ENCODE assay signal across 8 mouse cellular contexts in genomic region chr11:101190913-101191907, GRCm38 (mm10). TPM values are rescaled to one million over a fixed set of nuclear protein-coding genes. Genes with fewer than 3 reads are reported as not detected.
DNase-seq lines count a peak whose midpoint lies in the region; ATAC-seq and TF ChIP-seq lines count a peak whose summit lies in the region.

No protein-coding gene starts in this region.

- H3K36me3 ChIP-seq in kidney, embryonic 15.5 days, result peaks cover 47% of the 10 kb centered on the region
- peaks cover 21% of the 10 kb centered on the region for H3K36me3 ChIP-seq in heart, postnatal 0 days (replicated peaks; ENCODE audit: control insufficient read depth, insufficient read depth, low read length)
- H3K36me3 ChIP-seq in midbrain, embryonic 12.5 days, result 0 out of 2 replicates have a peak, but pooled peaks cover under 1% of the 10 kb centered on the region

- no peak for TF ChIP-seq EP300 in heart, postnatal 0 days (IDR thresholded peaks at IDR 0.05; ENCODE audit: low read depth)

- no peak for DNase-seq in kidney, adult 9 months
- DNase-seq in cerebellum, adult 2 months, result peak; percentile 62
- DNase-seq in heart, postnatal 0 days (ENCODE audit: low spot score), result no peak
- no peak for DNase-seq in gastrocnemius, adult 18-20 months (ENCODE audit: low spot score)
- DNase-seq in urinary bladder, postnatal 25 days (ENCODE audit: low spot score), result no peak
- DNase-seq in layer of hippocampus, postnatal 10 days (ENCODE audit: low spot score in 2 of 2), result no peak

- H3K9me3 ChIP-seq in kidney, embryonic 15.5 days (replicated peaks), result no peaks in the 10 kb centered on the region
- no peaks in the 10 kb centered on the region for H3K9me3 ChIP-seq in heart, postnatal 0 days (replicated peaks; ENCODE audit: control insufficient read depth, low read length)
- no peaks in the 10 kb centered on the region for H3K9me3 ChIP-seq in midbrain, embryonic 12.5 days

- TF ChIP-seq POLR2A in cerebellum, adult 2 months (IDR thresholded peaks at IDR 0.05; ENCODE audit: borderline replicate concordance, insufficient read depth, low read length), result peak; percentile 44; the same call in 1 of the 2 replicates

- H3K9ac ChIP-seq in kidney, embryonic 15.5 days, result no peak overlapping the region
- H3K9ac ChIP-seq in heart, postnatal 0 days (replicated peaks; ENCODE audit: low read depth, low read length), result no peak overlapping the region
- H3K9ac ChIP-seq in midbrain, embryonic 12.5 days (replicated peaks), result no peak overlapping the region

- peaks cover 49% of the 10 kb centered on the region for H3K4me1 ChIP-seq in kidney, embryonic 15.5 days
- H3K4me1 ChIP-seq in cerebellum, adult 2 months (ENCODE audit: control insufficient read depth, insufficient read depth, low read length), result peaks cover 70% of the 10 kb centered on the region
- H3K4me1 ChIP-seq in heart, postnatal 0 days (ENCODE audit: control insufficient read depth, insufficient read depth), result peaks cover 32% of the 10 kb centered on the region
- H3K4me1 ChIP-seq in midbrain, embryonic 12.5 days, result peaks cover 18% of the 10 kb centered on the region

- no peaks in the 10 kb centered on the region for H3K27me3 ChIP-seq in kidney, embryonic 15.5 days
- H3K27me3 ChIP-seq in cerebellum, adult 2 months (ENCODE audit: control insufficient read depth, insufficient read depth, low read length), result no peaks in the 10 kb centered on the region
- no peaks in the 10 kb centered on the region for H3K27me3 ChIP-seq in heart, postnatal 0 days (ENCODE audit: control insufficient read depth, insufficient read depth, low read length)
- H3K27me3 ChIP-seq in midbrain, embryonic 12.5 days, result no peaks in the 10 kb centered on the region

- H3K27ac ChIP-seq in kidney, embryonic 15.5 days, result peak overlapping the region; percentile 95
- peak overlapping the region; percentile 100 for H3K27ac ChIP-seq in cerebellum, adult 2 months (ENCODE audit: insufficient read depth, low read length)
- peak overlapping the region; percentile 76 for H3K27ac ChIP-seq in heart, postnatal 0 days (ENCODE audit: low read depth)
- H3K27ac ChIP-seq in midbrain, embryonic 12.5 days (replicated peaks), result peak overlapping the region; percentile 87

- H3K4me2 ChIP-seq in kidney, embryonic 15.5 days, result no peak overlapping the region
- H3K4me2 ChIP-seq in heart, postnatal 0 days (ENCODE audit: low read depth, low read length), result no peak overlapping the region
- H3K4me2 ChIP-seq in midbrain, embryonic 12.5 days (replicated peaks), result no peak overlapping the region

- H3K4me3 ChIP-seq in kidney, embryonic 15.5 days (replicated peaks), result no peak overlapping the region
- no peak overlapping the region for H3K4me3 ChIP-seq in cerebellum, adult 2 months (replicated peaks; ENCODE audit: insufficient read depth, low read depth, low read length)
- no peak overlapping the region for H3K4me3 ChIP-seq in heart, postnatal 0 days (ENCODE audit: low read depth, low read length)
- H3K4me3 ChIP-seq in midbrain, embryonic 12.5 days, result no peak overlapping the region

- WGBS in kidney, embryonic 15.5 days, result 49% methylated on average over 17 of the region's 17 CpGs
- 22% methylated on average over 17 of the region's 17 CpGs for WGBS in cerebellum, adult 2 months
- WGBS in heart, postnatal 0 days, result 49% methylated on average over 17 of the region's 17 CpGs
- WGBS in midbrain, embryonic 12.5 days, result 55% methylated on average over 17 of the region's 17 CpGs

- TF ChIP-seq CTCF in cerebellum, adult 2 months (IDR thresholded peaks at IDR 0.05; ENCODE audit: borderline replicate concordance, insufficient read depth, low read depth, low read length), result no peak
- no peak for TF ChIP-seq CTCF in heart, postnatal 0 days (IDR thresholded peaks at IDR 0.05; ENCODE audit: low read depth)

- ATAC-seq in kidney, embryonic 15.5 days (replicated peaks; ENCODE audit: low FRiP score), result no peak
- no peak for ATAC-seq in heart, postnatal 0 days (ENCODE audit: insufficient read depth, low read depth)
- no peak for ATAC-seq in midbrain, embryonic 12.5 days (ENCODE audit: low FRiP score, low read depth)

RNA-seq across cellular contexts. Expression of gene Ccr10, which starts 16.0 kb away (rescaled TPM):
- polyA plus RNA-seq in kidney, embryonic 15.5 days (2015; fragmentation: Nextera tagmentation; extraction: Ambion mirVana), result 0.78 and 0.82 TPM in 2 replicates
- polyA plus RNA-seq in cerebellum, adult 2 months (2012; rRNA removed), result 0.82 and 1.0 TPM in 2 replicates
- total RNA-seq in heart, postnatal 0 days (2014; rRNA removed; ENCODE audit: low replicate concordance), result 0.19 TPM in 1 of 2 replicates, not detected in the other
- 0.31 and 0.52 TPM in 2 replicates for polyA plus RNA-seq in heart, postnatal 0 days (2015; fragmentation: Nextera tagmentation; extraction: Ambion mirVana)
- polyA plus RNA-seq in midbrain, embryonic 12.5 days (2016; fragmentation: Nextera tagmentation; extraction: Ambion mirVana), result 0.10 and 0.17 TPM in 2 replicates
- total RNA-seq in gastrocnemius, adult 18-20 months (2021), result not detected
- total RNA-seq in layer of hippocampus, postnatal 10 days (2021), result not detected

RNA-seq across cellular contexts. Expression of gene Plekhh3, which starts 20.1 kb away (rescaled TPM):
- polyA plus RNA-seq in kidney, embryonic 15.5 days (2015; fragmentation: Nextera tagmentation; extraction: Ambion mirVana), result 17.0 and 18.6 TPM in 2 replicates
- 67.6 and 71.0 TPM in 2 replicates for polyA plus RNA-seq in cerebellum, adult 2 months (2012; rRNA removed)
- 22.0 and 23.2 TPM in 2 replicates for total RNA-seq in heart, postnatal 0 days (2014; rRNA removed; ENCODE audit: low replicate concordance)
- 9.5 and 10.6 TPM in 2 replicates for polyA plus RNA-seq in heart, postnatal 0 days (2015; fragmentation: Nextera tagmentation; extraction: Ambion mirVana)
- polyA plus RNA-seq in midbrain, embryonic 12.5 days (2016; fragmentation: Nextera tagmentation; extraction: Ambion mirVana), result 12.3 and 12.6 TPM in 2 replicates
- 10 to 100 TPM; 19.4 to 24.2 TPM for total RNA-seq in gastrocnemius, adult 18-20 months (2021)
- 10 to 100 TPM; 13.2 to 13.4 TPM for total RNA-seq in layer of hippocampus, postnatal 10 days (2021)

RNA-seq across cellular contexts. Expression of gene Cntnap1, which starts 20.9 kb away (rescaled TPM):
- 1.9 and 2.0 TPM in 2 replicates for polyA plus RNA-seq in kidney, embryonic 15.5 days (2015; fragmentation: Nextera tagmentation; extraction: Ambion mirVana)
- polyA plus RNA-seq in cerebellum, adult 2 months (2012; rRNA removed), result 151 and 169 TPM in 2 replicates
- total RNA-seq in heart, postnatal 0 days (2014; rRNA removed; ENCODE audit: low replicate concordance), result 0.54 and 1.4 TPM in 2 replicates
- 0.20 and 0.21 TPM in 2 replicates for polyA plus RNA-seq in heart, postnatal 0 days (2015; fragmentation: Nextera tagmentation; extraction: Ambion mirVana)
- 0.74 and 0.94 TPM in 2 replicates for polyA plus RNA-seq in midbrain, embryonic 12.5 days (2016; fragmentation: Nextera tagmentation; extraction: Ambion mirVana)
- 1 to 10 TPM in 1 of 2 experiments, under 1 TPM in 1; 0.82 to 1.2 TPM for total RNA-seq in gastrocnemius, adult 18-20 months (2021)
- total RNA-seq in layer of hippocampus, postnatal 10 days (2021), result 10 to 100 TPM; 59.0 to 61.4 TPM

RNA-seq across cellular contexts. Expression of gene Ezh1, which starts 35.1 kb away (rescaled TPM):
- 22.9 and 27.0 TPM in 2 replicates for polyA plus RNA-seq in kidney, embryonic 15.5 days (2015; fragmentation: Nextera tagmentation; extraction: Ambion mirVana)
- 64.4 and 70.7 TPM in 2 replicates for polyA plus RNA-seq in cerebellum, adult 2 months (2012; rRNA removed)
- 12.0 and 16.4 TPM in 2 replicates for total RNA-seq in heart, postnatal 0 days (2014; rRNA removed; ENCODE audit: low replicate concordance)
- 12.1 and 13.1 TPM in 2 replicates for polyA plus RNA-seq in heart, postnatal 0 days (2015; fragmentation: Nextera tagmentation; extraction: Ambion mirVana)
- polyA plus RNA-seq in midbrain, embryonic 12.5 days (2016; fragmentation: Nextera tagmentation; extraction: Ambion mirVana), result 12.6 and 14.4 TPM in 2 replicates
- total RNA-seq in gastrocnemius, adult 18-20 months (2021), result 10 to 100 TPM; 25.3 to 26.3 TPM
- 10 to 100 TPM; 27.9 to 30.9 TPM for total RNA-seq in layer of hippocampus, postnatal 10 days (2021)

RNA-seq across cellular contexts. Expression of gene Tubg2, which starts 35.5 kb away (rescaled TPM):
- polyA plus RNA-seq in kidney, embryonic 15.5 days (2015; fragmentation: Nextera tagmentation; extraction: Ambion mirVana), result 3.8 and 4.2 TPM in 2 replicates
- 44.3 and 47.8 TPM in 2 replicates for polyA plus RNA-seq in cerebellum, adult 2 months (2012; rRNA removed)
- total RNA-seq in heart, postnatal 0 days (2014; rRNA removed; ENCODE audit: low replicate concordance), result 0.08 TPM in 1 of 2 replicates, not detected in the other
- 1.8 and 2.1 TPM in 2 replicates for polyA plus RNA-seq in heart, postnatal 0 days (2015; fragmentation: Nextera tagmentation; extraction: Ambion mirVana)
- 9.0 and 10.3 TPM in 2 replicates for polyA plus RNA-seq in midbrain, embryonic 12.5 days (2016; fragmentation: Nextera tagmentation; extraction: Ambion mirVana)
- 1 to 10 TPM; 2.7 to 3.3 TPM for total RNA-seq in gastrocnemius, adult 18-20 months (2021)
- total RNA-seq in layer of hippocampus, postnatal 10 days (2021), result 10 to 100 TPM; 31.7 to 41.4 TPM

Comparison
In these comparisons a context has a peak if more than half of its experiments do, and no peak if none do; other contexts are left out.
1. DNase-seq: peak in cerebellum, adult 2 months (2 of 2); none in kidney, adult 9 months (single experiment), heart, postnatal 0 days (single experiment), gastrocnemius, adult 18-20 months (single experiment), urinary bladder, postnatal 25 days (single experiment) and layer of hippocampus, postnatal 10 days (0 of 2).
2. RNA of gene Cntnap1, which starts 20.9 kb away (polyA plus RNA-seq): 151 to 169 TPM in cerebellum, adult 2 months; 1.9 to 2.0 TPM in kidney, embryonic 15.5 days, 0.74 to 0.94 TPM in midbrain, embryonic 12.5 days and 0.20 to 0.21 TPM in heart, postnatal 0 days; every median in the first group is over 10 times any median in the second.
3. Peak in every context shown above with its lines, with median percentiles within 50 percentile points of each other: H3K27ac ChIP-seq.